Mouse (Mus musculus): ENCODE data around the gene Dnaaf5. TPM values are rescaled to one million over a fixed set of nuclear protein-coding genes. Genes with fewer than 3 reads are reported as not detected.

Dnaaf5 gene
- polyA plus RNA-seq, 1 experiment, result 14.9 TPM

DNA sequence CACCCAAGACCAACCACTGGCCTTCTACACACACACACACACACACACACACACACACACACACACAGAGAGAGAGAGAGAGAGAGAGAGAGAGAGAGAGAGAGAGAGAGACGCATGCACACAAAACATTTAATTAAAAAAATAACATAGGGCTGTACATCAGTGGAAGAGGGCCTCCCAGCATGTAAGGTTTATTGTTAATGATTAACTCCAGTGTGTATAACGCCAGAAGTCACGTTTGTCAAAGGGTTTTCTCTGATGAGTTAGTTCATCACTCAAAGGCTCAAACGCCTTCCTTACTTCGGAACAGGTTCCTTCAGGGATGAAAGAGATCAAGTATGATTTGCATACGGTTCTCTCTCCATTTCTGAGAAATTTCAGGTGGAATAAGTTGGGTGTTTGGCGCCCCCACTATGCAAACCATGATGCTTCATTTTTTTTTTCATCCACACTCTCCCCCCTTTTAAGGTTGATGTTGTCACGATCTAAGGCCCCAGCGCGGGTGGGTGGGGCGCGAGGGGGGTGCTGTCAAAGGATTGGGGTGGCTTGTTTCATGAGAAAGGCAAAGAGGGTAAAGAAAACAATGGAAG, 21.5 kb upstream of the Dnaaf5 start:
- DNase-seq (ENCODE audit: low read depth), result peak; percentile 40

DNA sequence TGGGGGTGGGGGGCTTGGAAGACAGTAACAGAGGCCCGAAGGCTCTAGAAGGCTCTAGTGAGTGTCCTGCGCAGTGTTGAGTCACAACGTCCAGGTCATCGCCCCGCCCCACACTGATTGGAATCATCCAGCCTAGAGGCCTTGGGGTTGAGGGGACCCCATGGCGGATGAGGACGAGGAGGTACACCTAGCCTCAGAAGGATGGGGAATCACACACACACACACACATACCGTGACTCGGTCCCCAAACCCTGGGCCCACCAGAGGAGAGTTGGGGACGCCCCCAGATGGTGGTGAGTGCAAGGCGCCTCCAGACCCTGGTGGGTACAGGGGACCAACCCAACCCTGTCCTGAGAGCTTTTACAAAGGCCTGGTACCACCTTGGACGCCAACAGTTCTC, 20.9 kb upstream of the Dnaaf5 start:
- TF ChIP-seq CTCF (IDR thresholded peaks at IDR 0.05; ENCODE audit: borderline replicate concordance, extremely low read depth, insufficient read depth, insufficient read length) (no peak), POLR2A (IDR thresholded peaks at IDR 0.05; ENCODE audit: borderline replicate concordance, extremely low read depth, insufficient read depth, insufficient read length, poor library complexity, severe bottlenecking) (no peak)

More for the DNA sequence above, 21.5 kb upstream of the Dnaaf5 start:
- TF ChIP-seq CTCF (IDR thresholded peaks at IDR 0.05; ENCODE audit: borderline replicate concordance, extremely low read depth, insufficient read depth, insufficient read length) (no peak), POLR2A (IDR thresholded peaks at IDR 0.05; ENCODE audit: borderline replicate concordance, extremely low read depth, insufficient read depth, insufficient read length, poor library complexity, severe bottlenecking) (no peak)

DNA sequence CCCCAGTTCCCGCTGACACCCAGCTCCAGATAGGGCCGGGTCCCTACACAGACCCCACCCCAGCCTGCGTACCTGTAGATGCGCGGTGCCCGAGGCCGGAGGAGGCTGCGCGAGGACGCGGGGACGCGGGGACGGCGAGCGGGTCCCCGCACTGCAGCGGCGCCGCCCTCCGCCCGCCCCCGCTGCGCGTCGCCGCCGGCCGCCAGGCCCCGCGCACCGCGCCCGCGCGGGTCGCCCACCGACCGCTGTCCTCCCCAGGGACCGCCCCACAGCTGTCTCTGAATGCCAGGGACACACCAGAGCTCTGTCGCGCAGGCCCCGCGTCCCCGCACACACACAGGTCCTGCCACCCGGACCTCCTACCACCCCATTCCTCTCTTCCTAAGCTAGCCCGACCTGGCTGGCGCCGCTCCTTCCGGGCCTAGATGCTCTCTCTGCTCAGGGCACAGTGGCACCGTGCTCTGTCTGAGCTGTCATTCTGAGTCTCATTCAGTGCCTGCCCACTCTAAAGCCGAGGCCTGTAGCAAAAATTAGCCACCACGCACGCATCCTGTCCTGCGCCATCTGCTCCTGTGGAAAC, 20.4 kb upstream of the Dnaaf5 start:
- DNase-seq (ENCODE audit: low read depth), result peak; percentile 57

More for the DNA sequence above, 20.9 kb upstream of the Dnaaf5 start:
- DNase-seq (ENCODE audit: low read depth), result peak; percentile 45

DNA sequence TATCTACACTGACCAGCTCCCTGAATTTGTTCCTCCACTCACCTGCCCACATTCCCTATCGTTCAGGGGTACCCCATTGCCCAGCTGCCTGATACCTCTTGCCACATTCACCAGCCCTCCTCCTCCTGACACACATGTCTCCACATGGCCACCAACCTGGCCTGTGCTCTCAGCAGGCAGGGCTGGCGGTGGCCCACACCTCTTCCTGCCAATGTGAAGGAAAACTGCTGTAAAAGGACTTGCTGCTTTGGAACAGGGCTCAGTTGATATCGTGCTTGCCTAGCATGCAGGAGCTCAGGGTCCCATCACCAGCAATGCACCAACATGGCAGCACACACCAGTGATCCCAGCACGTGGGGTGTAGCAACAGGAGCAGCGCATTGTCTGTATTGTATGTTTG, 19.7 kb upstream of the Dnaaf5 start:
- TF ChIP-seq CTCF (IDR thresholded peaks at IDR 0.05; ENCODE audit: borderline replicate concordance, extremely low read depth, insufficient read depth, insufficient read length), result no peak
- no peak for TF ChIP-seq POLR2A (IDR thresholded peaks at IDR 0.05; ENCODE audit: borderline replicate concordance, extremely low read depth, insufficient read depth, insufficient read length, poor library complexity, severe bottlenecking)

More for the DNA sequence above, 20.4 kb upstream of the Dnaaf5 start:
- TF ChIP-seq POLR2A (IDR thresholded peaks at IDR 0.05; ENCODE audit: borderline replicate concordance, extremely low read depth, insufficient read depth, insufficient read length, poor library complexity, severe bottlenecking) (peak; percentile 14; the same call in 1 of the 2 replicates), CTCF (IDR thresholded peaks at IDR 0.05; ENCODE audit: borderline replicate concordance, extremely low read depth, insufficient read depth, insufficient read length) (no peak)

DNA sequence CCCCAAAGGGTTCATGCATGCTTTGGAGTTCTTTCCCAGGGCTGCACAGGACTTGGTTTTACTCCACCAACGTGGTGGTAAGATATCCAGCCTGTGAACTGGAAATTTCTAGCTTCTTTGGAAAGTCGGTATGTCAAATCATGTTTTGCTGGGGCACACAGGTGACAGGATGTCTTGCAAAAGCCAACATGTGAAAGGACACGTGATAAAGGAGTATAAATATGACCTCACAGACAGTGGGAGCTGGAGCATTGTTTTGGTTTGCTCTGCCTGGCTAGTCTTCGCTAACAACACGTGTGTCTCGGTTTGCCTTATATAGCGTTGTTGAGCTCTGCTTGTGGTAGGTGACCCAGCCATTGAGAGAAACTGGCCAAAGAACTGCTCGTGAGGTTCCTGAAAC, 15.5 kb upstream of the Dnaaf5 start:
- TF ChIP-seq CTCF (IDR thresholded peaks at IDR 0.05; ENCODE audit: borderline replicate concordance, extremely low read depth, insufficient read depth, insufficient read length) (no peak), POLR2A (IDR thresholded peaks at IDR 0.05; ENCODE audit: borderline replicate concordance, extremely low read depth, insufficient read depth, insufficient read length, poor library complexity, severe bottlenecking) (no peak)
- DNase-seq (ENCODE audit: low read depth), result no peak

More for the DNA sequence above, 19.7 kb upstream of the Dnaaf5 start:
- no peak for DNase-seq (ENCODE audit: low read depth)

DNA sequence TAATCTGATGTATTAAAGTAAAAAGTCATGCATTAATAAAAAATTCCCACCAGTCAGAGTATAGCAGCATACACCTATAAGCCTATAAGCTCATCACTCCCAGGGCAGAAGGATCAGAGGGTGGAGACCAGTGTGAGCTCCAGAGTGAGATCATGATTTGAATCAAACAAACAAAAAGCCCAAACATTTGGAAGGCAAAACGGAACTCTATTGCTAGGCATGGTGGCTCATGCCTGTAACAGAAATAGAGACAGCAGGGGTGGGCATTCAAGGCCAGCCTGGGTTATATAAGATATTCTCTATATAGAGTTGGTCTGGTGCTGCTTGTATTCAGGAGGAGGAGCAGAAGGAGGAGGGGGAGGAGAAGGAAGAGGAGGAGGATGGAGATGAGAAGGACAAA, 13.7 kb upstream of the Dnaaf5 start:
- TF ChIP-seq POLR2A (IDR thresholded peaks at IDR 0.05; ENCODE audit: borderline replicate concordance, extremely low read depth, insufficient read depth, insufficient read length, poor library complexity, severe bottlenecking) (no peak), CTCF (IDR thresholded peaks at IDR 0.05; ENCODE audit: borderline replicate concordance, extremely low read depth, insufficient read depth, insufficient read length) (no peak)
- no peak for DNase-seq (ENCODE audit: low read depth)

DNA sequence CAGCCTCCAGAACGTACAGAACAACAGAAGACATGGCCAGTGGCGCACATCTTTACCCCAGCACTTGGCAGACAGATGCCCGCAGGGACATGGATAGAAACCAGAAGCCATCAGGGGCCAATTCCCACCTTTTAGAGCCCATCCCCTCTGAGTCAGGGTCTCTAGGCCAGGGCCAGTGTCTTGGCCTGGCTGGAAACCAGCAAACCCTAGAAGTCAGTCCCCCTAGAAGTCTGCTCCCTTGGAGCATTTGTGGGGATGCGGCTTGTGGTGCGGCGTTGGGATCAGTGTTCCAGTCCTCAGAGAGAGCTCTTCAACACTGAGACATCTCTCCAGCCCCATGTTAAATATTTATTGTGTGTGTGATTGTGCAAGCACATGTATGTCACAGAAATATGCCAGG, 12.8 kb upstream of the Dnaaf5 start:
- no peak for DNase-seq (ENCODE audit: low read depth)
- TF ChIP-seq CTCF (IDR thresholded peaks at IDR 0.05; ENCODE audit: borderline replicate concordance, extremely low read depth, insufficient read depth, insufficient read length) (no peak), POLR2A (IDR thresholded peaks at IDR 0.05; ENCODE audit: borderline replicate concordance, extremely low read depth, insufficient read depth, insufficient read length, poor library complexity, severe bottlenecking) (no peak)

DNA sequence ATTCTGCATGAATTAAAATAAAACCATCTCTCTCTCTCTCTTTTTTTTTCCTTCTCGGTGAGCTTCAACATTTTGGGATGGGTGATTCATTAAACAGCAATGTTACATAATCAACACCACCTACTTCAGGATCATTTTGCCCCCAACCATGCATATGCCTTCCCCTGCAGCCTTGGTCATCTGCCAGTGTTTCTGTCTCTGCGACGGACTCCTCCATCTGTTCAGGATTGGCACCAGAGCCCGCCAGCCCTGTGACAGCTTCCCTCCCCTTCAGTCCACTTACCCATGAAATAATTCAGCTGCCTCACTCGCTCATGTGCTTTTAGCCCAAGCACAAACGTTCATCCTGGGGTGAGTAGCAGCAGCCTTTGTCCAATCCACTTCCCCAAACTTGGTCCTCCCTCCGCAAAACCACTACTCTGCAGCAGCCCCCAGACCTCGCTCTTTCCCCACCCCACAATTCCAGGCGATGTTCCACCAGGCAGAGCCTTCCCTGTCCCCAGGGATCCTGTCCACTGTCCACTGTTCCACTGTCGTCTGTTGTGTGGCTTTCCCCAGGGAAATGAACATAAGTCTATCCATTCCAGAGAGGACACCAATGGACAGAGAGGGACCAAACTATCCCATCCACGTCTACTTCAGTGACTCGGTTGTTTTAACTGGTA, 11.6 kb upstream of the Dnaaf5 start:
- TF ChIP-seq POLR2A (IDR thresholded peaks at IDR 0.05; ENCODE audit: borderline replicate concordance, extremely low read depth, insufficient read depth, insufficient read length, poor library complexity, severe bottlenecking) (no peak), CTCF (IDR thresholded peaks at IDR 0.05; ENCODE audit: borderline replicate concordance, extremely low read depth, insufficient read depth, insufficient read length) (no peak)
- DNase-seq (ENCODE audit: low read depth), result peak; percentile 90

DNA sequence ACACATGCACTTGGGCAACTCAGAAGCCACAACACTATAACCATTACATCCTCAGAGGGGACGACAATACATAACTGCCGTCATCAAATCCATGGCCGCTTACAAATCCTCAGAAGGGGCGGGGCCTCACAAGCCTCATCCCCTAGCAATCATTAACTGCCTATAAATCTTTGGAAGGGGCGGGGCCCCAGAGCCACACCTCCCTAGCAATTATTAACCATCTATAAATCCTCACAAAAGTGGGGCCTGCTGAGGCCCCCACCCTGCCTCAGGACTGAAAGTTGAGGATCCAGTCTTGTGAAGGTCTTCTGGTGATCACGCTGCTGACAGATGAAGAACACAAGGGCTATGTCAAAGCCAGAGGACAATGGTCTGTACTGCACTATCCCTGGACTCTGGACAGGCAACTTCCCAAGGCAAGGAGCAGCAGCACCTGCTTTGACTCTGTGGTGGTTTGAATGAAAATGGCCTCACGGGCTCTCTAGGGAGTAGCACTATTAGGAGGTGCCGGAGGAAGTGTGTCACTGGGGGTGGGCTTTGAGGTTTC, 11.0 kb upstream of the Dnaaf5 start:
- no peak for TF ChIP-seq CTCF (IDR thresholded peaks at IDR 0.05; ENCODE audit: borderline replicate concordance, extremely low read depth, insufficient read depth, insufficient read length)
- no peak for DNase-seq (ENCODE audit: low read depth)

DNA sequence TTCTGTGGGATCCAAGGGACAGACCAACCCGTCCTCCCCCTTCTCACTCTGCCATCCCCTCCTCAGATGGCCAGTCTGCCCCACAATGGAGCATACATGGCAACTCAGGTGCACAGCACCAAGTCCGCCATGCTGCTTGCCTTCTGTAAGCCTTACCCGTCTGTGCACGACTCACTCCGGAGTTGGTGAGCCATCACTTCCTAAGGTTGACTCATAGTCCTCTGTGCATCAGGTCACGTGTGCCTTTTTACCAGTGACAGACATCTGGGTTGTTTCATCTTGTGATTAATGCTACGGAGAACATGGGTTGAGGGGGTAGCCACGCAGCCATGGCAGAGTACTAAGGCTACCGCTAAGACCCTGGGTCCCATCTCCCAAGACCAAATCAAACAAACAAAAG, 9.4 kb upstream of the Dnaaf5 start:
- no peak for TF ChIP-seq CTCF (IDR thresholded peaks at IDR 0.05; ENCODE audit: borderline replicate concordance, extremely low read depth, insufficient read depth, insufficient read length)
- no peak for DNase-seq (ENCODE audit: low read depth)

DNA sequence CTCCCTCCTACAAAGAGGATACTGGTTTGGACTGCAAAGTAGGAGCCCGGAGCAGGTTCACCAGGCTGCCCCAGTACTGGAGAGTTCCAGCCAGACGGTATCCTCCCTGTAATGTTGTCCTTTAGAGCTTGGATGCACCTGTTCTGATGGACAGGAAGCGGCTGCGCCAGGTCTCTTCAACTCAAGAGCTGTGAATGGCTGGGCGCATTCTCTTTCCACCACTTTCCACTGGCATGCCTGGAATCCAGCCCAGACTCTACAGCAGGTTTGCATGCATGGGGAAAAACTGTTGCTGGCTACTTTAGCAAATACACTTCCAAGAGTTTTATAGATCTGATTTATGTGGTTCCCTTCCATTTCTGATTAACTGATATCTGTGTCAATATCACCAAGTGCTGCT, 8.7 kb upstream of the Dnaaf5 start:
- peak; percentile 61 for DNase-seq (ENCODE audit: low read depth)
- no peak for TF ChIP-seq POLR2A (IDR thresholded peaks at IDR 0.05; ENCODE audit: borderline replicate concordance, extremely low read depth, insufficient read depth, insufficient read length, poor library complexity, severe bottlenecking)
- TF ChIP-seq CTCF (IDR thresholded peaks at IDR 0.05; ENCODE audit: borderline replicate concordance, extremely low read depth, insufficient read depth, insufficient read length), result no peak

DNA sequence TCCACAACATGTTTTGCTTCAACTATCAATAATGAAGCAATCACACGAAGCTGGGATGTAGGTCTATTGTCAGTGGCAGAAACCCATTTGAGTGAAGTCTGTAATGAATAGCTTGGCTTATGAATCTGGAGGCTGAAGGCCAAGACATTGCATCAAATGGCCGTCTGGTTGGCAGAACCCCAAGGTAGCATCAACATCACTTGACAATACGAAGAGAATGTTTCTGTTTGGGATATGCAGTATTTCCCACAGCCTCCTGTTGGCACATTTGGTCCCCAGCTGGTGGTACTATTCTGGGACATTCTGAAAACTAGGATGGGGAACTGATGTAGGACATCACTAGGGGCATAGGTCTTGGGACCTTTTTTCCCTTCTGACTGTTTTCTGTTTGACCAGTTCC, 6.1 kb upstream of the Dnaaf5 start:
- DNase-seq (ENCODE audit: low read depth), result peak; percentile 49
- TF ChIP-seq CTCF (IDR thresholded peaks at IDR 0.05; ENCODE audit: borderline replicate concordance, extremely low read depth, insufficient read depth, insufficient read length) (no peak), POLR2A (IDR thresholded peaks at IDR 0.05; ENCODE audit: borderline replicate concordance, extremely low read depth, insufficient read depth, insufficient read length, poor library complexity, severe bottlenecking) (no peak)
